Mouse (Mus musculus) c-Kit-positive CD71-negative TER-119-negative erythroid progenitor cells, embryonic 14.5 days (primary cell): Measurements from ENCODE around the gene Hcn3.

Experiments used
- DNase-seq: peaks from one replicate; pipeline ENCODE4 v3.0.0-alpha.2; 2013; ENCODE audit warnings: low read depth

Hcn3 gene

DNA sequence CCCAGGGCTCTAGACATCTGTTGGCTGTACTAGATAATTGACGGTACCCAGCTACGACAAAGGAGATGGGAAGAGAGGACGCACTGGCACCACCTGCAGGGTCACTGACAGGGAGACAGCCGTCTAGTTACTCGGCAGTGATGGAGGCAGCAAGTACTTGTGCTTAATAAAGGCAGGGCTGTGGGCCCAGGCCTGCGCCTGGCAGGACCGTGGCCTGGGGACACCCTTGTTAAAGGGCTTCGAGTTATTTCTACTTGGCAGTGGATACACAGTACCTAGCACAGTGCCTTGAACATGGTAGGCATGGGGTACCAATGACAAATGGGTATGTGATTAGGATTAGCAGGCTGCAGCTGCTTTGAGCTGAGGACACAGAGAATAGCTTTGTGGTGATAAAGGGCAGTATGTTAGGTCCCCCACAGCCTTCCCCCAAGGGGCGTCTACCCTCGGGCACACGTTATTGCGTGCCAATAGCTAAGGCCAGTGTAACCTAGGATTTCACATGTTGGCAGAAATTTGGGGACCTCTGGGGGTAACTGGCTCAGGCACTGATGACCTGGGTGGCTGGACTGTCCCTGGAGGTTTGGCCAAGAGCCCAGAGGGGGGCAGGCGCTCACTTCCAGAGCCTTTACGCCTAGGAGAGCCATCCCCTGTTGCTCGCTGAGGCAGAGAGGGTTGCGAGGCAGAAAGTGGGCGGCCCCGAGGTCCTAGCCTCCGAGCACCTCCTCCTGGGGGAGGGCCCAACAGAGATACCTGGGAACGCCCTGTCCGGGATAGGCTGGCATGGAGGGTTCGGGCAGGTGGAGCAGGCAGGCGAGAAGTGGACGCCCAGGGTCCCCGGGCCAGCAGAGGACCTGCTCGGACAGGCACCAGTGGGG is 12.7 kb downstream of the Hcn3 start:
- DNase-seq: no peak

DNA sequence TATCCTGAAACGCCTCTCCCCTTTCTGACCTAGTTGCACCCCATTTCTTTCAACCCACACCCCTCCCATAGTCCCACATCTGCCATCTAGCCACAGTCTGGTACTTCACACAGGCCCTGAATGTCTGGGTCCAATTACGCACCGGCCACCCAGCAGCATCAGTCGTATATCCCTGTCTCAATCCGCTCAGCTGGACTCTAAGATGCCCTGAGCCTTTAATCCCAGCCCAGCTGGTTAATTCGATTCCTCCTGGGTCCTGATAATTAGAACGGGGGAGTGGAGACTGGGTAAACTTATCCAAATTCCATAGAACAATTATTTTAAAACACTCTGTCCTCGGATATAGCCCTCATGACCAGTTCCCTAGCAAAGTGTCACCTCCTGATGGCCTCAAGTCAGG is 14.4 kb downstream of the Hcn3 start:
- no peak for DNase-seq

DNA sequence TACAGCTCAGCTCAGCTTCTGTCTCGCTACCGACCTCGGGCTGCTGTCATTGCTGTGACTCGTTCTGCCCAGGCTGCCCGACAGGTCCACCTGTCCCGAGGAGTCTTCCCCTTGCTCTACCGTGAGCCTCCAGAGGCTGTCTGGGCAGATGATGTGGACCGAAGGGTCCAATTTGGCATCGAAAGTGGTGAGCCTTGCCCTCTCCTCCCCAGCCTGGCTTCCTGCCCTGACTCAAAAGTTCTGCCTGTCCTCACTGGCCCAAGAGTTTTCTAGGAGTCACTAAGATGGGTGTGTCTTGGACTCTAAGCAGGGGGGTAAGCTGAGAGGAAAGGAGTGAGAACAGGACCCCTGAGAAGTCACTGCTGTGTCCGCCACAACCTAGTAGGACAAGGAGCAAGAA is 15.2 kb downstream of the Hcn3 start:
- DNase-seq: no peak

DNA sequence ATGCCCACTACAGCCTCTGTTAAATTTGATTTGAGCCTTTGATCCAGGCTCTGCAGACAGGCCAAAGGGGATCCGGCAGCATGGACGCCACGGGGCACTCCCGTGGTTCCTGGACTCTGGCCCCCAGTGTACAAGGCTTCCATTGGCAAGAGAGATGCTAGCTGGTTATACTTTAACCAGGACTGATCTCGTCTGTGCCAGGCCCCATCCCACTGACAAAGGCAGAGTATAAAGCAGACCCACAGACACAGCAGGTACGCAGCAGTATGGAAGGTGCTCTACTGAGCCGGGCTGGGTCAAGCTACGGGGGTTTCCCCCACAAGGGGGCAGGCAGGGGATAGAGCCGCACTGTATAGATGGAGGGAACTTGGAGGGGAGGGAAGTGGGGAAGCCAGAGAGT is 23.6 kb downstream of the Hcn3 start:
- peak; percentile 30 for DNase-seq

DNA sequence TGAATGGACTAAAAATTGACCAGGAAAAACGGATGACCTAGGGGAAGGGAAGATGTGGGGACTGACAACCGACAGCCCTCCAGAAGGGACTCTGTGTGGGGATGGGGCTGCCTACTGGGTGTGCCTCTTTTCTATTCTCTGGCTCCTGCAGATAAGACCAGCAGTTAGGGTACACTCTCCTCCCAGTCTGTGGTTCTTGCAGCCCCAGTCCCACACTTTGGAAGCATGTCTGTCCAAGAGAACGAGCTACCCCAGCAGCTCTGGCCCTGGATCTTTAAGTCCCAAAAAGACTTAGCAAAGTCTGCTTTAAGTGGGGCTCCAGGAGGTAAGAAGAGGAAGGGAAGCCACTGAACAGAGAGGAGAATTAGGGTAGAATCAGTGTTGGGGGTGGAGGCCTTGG is 24.0 kb downstream of the Hcn3 start, which contains the start of gene Pklr:
TSS of gene Pklr (plus strand) at position 185 of the 400 bp plus-strand sequence.
- no peak for DNase-seq

DNA sequence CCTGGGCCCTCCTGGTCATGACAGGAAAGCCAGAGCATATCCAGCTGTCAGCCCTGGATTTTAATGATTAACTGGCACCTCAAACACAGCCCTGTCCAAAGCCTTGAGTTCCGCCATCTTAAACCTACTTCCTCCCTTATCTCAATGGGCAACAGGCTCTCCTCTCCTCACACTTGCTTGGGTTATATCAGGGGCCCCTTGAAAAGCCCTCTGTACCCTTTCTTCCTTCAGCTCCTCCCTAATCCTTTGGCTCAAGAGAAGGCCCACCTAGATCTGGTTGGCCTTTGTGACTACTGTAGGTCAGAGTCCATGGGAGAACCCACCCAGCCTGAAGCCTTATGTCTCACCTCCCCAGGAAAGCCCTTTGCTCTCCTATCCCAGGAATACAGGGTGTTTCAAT is 26.2 kb downstream of the Hcn3 start:
- DNase-seq: no peak

DNA sequence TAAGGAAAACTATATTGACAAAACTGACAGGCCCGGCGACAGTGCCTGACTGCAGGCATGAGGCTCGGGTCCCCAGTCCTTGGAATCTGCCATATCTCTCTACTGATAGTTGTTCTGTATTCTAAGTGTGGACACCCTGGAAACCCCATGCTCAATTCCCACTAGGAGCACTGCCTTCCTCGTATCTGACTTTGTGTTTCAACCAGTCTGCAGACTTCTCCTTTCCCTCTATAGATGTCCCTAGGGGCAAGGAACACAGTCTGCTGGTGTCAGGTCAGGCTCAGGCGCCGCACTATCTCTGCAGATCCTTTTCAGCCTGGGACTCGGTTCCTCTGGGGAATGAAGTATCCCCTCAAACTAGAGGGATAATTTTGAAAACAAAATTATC is 26.9 kb downstream of the Hcn3 start:
- DNase-seq: no peak

DNA sequence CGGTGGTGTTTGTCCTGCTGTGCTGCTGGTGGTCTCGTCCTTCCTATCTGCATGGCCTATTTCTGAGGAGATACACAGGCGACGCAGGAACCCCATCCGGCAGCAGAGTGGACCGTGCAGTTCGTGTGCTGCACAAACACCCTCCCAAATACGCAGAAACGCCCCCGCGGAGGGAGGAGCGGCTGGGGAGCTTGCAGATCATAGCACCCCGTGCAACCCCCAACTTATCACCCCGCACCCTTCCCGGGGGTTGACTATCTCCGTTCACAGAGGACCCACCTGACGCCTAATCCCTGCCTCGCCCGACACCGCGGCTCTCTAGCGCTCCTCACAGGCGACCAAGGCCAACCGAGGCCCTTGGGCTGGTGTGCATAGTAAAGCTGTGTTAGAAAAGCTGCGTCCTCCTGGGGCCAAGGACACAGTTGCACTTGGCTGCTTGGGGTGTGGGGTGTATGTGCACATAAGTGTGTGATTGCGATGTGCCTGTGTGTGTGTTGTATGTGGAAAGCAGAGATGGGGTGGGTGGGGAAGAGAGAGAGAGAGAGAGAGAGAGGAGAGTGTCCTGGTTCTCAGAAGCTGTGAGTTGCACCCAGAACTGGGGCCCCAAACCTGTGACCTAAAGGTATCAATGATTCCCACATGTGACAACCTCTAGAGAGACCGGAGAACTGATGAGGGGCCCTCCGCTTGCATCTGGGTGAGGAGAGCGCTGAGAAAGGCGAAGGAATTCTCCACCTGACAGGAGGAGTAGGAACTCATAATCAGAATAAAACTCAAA is 27.5 kb downstream of the Hcn3 start:
- peak; percentile 59 for DNase-seq

DNA sequence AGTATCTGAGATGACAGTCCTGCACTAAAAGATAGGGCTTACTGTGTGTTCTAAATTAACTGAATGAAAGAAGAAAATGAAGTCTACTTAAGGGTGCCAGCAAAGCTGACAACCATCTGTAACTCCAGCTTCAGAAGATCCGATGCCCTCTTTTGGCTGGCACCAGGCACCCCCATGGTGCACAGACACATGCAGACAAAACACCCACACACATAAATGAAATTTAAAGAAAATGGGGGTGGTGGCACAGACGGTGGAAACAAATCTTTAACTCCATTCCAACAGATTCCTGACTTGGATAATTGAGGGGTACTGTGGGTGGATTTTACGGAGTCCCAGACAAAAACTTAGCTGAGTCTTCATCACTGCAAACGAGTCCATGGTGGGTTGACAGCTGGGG is 28.2 kb downstream of the Hcn3 start:
- DNase-seq: no peak

DNA sequence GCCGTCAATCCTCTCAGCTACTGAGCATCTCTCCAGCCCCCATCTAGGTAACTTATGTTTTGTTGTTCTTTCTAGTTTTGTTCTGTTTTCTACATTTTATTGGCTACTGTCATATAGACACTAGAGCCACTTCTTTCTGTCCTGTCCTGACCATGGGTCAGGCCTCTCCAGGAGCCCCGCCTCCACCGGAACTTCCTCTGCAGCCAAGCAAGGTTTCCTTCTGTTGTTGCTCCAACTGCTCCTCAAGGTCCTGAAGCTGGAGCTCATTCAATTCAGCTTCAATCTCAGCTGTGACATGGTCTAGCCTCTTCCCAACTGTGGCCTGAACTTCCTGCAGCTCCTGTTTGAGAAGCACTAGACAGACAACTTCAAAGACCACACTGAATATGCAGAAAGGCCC is 30.1 kb downstream of the Hcn3 start:
- DNase-seq: no peak

DNA sequence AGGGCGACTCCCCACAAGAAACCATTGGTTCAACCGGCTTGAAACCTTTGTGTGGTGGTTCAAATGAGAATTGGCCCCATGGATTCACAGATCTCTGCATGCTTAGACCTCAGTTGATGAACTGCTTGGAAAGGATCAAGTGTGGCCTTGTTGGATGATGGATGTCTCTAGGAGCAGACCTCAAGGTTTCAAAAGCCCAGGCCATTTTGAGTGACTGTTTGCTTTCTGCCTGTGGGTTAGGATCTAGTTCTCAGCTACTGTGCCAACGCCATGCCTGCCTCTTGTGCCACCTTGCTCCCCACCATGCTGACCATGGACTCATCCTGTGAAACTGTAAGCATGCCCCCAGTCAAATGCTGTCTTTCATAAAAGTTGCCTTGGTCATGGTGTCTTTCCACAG is 34.0 kb downstream of the Hcn3 start:
- DNase-seq: no peak

DNA sequence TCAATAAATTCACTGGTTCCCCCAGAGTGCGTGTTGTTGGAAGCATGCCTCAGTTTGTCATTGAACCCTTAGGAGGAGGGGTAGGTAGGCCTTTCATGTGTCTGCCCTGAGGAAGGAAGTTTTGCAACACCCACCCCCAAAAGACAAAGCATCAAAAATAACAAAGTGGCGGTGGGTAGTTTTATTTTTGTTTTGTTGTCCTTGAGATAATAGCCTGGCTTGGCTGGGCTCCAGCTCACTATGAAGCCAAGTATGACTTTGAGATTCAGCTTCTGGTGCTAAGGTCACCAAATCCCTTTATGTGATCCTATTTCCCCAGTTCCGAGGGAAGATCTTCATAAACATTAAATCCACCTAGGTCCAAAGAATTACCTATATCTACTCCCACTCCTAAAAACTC is 35.8 kb downstream of the Hcn3 start:
- no peak for DNase-seq

DNA sequence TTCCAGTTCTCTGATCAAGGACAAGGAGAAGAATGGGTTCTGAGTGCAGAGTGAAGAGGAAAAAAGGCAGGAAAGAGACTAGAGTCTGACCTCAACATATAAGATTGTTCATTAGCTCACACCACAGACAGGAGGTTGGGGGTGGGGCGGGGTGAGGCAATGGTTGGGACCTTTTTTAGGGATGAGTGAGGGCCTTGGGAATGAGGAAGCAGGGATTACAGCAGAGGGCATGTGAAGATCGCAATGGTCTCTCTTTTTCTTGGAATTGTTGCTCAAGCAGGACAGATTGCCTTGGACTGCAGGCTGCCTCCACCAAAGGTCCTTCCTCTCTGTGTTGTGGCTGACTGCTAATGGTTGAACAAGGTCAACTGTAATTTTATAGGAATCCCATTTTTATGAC is 36.7 kb downstream of the Hcn3 start:
- no peak for DNase-seq

DNA sequence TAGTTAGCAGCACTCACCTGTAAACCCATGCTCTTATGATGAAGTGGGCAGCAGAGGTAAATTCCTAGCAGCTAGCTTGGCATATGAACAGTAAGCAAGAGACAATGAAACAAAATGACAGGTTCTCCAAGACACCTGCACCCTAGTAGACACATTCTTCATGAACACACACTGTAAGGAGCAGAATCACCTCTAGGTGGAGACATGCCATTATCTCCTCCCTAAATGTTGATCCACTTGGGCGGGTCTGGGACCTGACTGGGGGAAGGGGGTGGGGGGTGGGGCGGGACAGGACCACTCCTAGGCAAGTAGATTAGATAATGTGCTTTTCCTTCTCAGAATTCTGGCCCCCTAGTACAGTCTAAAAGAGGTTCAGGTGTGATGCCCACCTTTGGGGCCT is 44.5 kb downstream of the Hcn3 start:
- no peak for DNase-seq

DNA sequence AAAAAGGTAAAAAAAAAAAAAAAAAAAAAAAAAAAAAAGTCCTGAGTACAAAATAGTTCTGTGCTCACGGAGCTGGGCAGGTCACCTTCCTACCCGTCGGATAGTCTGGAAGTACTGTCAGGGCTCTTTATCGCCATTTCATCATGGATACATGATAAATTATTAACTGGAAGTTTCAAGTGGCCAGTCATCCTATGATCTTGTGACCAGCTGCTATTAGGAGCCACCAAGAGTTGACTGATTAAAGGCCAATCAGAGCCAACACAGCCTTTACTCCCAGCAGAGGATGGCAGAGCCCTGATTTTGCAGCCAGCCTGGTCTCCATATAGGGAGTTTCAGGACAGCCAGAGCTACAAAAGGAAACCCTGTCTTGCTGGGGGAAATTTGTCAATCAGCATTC is 46.9 kb downstream of the Hcn3 start:
- DNase-seq: no peak

DNA sequence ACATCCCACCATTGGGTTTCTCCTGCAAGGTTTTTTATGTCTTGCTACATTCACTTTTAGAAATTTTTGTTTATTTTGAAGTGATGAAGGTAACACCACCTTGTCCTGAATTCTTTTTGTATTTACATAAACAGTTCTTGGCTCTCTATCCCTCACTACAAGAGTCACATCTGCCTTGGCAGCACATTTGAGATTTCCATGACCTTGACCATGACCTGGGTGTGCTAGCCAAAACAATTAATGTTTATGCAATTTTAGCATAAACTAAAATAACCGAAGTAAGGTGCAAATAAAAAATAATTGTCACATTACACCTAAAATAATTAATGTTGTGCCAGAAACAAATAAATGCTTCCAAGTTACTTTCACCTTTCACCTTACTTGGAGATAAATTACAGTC is 51.9 kb downstream of the Hcn3 start:
- DNase-seq: no peak

DNA sequence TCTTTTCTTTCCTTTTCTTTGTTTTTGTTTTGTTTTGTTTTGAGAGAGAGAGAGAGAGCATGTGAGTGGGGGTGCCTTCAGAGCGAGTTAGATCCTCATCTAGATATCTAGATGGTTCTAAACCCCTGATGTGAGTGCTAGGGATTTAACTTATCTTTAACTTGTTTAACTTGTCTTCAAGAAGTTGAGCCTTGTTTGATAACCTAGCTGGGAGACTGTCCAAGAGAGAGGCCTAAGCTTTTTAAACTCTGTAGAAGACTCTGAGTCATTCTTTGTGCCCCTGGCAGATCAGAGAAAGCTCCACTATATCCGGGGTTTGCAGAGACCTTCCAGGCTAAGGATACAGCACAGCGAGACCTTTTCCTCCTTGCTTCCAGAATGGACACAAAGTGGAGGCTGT is 52.5 kb downstream of the Hcn3 start:
- no peak for DNase-seq

DNA sequence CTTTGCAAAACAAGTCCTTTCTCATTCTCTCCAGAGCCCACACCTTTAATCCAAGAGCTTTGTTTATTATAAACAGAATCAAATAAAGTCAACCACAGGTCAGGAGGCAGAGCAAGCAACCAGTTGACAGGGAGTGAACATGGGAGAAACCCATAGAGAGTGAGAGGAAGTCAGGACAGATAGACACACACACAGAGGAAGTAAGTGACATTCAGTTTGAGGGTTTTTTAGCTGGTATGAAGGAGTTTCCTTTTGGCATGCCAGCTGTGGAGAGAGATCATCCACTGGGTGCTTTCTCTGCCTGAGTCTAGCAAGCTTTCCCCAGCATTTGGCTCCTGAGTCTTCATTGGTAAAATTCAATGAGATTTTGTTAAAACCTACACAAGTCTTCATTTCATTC is 53.1 kb downstream of the Hcn3 start:
- DNase-seq: no peak

DNA sequence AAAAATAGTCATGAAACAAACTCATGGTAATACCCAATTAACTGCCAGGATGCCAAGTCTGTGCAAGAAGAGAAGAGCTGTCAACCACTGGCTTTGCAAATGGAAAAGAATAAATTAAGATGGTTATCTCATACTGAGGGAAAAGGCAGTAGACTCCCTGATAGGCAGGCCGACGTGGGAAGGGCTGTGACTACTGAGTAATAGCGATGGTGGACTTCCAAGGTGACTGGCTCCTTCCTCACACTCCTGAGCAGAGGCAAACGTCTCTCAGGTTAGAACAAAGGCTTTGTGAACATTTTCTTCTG is 56.8 kb downstream of the Hcn3 start:
- DNase-seq: no peak

DNA sequence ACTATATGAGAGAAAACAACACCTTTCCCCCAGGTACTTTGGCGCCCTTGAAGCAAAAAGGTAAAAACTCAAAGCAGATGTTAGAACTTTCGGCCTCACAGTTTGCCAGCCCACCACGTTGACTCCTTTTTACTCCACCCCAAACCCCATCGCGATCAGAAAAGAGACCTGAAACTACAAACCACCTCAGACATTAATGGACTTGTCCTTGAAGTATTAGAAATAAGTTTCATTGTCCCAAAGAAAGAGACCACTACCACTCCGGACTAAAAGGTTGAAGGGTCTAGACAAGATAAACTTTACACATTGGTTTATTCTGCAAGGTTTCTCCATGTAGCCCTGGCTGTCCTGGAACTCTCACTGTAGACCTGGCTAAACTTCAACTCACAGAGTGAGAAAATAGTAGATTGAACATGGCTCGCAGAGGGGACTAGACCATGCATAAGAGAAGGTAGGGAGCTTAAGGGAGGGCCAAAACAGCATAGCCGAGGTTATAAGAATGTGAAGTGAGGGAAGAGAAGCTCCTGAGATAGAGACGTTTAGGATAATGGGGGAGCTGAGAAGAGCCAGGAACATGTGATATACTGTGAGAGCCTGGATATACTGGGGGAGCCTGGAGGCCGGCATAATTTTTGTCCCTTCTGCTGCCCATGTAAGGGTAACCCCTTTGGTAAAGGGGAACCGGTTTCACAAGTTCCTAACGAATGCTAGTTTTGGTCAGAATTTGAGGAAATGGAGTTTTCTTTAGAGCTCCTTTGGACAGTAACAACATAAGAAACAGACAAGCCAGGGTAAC is 57.3 kb downstream of the Hcn3 start:
- DNase-seq: no peak

DNA sequence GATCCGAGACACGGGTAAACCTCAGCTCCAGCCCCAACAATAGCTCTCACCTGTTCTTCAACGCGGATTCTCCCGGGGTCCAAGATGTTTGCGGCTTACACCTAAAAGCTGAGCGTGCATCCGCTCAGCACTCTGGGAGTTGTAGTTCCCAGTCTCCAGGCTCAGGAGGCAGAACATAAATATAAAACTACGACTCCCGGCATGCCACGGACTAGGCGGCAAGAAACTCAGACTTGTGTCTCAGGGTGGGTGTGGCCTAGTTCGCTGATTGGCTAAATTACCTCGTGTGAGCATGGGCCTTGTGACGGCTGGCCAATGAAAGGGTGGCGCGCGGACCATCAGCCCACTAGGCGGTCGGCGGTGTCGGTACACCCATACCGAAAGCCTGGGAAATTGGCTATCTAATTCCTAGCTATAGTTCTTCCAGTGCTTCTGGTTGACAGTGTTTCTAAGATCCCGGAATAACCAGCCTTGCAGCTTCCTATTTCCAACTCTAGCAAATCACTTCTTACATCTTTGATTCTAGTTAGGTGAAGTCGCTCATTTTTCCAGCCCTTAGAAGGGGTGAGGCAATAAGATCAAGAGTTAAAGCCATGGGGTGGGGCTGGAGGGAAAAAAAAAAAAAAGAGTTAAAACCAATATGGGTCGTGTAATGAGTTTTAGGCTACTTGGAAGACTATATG is 58.0 kb downstream of the Hcn3 start, which contains the start of gene Fdps:
TSS of gene Fdps (minus strand) at position 148 of the 683 bp plus-strand sequence.
- peak; percentile 97 for DNase-seq

DNA sequence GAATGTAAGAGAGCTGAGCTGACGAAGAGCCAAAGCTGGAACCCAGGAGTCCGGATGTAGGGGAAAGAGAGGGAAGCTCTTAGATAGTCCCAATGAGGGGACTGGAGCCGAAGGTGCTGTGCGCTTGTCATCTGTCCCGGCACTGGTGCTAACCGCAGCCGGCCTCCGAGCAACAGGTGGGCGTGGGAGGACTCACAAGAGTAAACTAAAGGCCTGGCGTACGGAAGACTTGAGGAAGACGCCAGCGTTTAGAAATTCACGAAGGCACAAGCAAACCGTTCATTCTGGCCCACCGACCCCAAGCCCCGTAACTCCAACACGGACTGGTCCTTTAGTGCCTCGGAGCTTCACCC is 58.6 kb downstream of the Hcn3 start:
- DNase-seq: no peak
